Mouse (Mus musculus): ENCODE results near the gene Mettl14. TPM values are rescaled to one million over a fixed set of nuclear protein-coding genes. Genes with fewer than 3 reads are reported as not detected.

The Mettl14 gene
- polyA plus RNA-seq, 1 experiment = 8.5 TPM

- no peak for DNase-seq
- no peak overlapping the region for H3K4me3 ChIP-seq (ENCODE audit: control insufficient read depth, insufficient read depth, low read length)
- H3K36me3 ChIP-seq (ENCODE audit: control insufficient read depth, insufficient read depth, low read length) = no peaks in the 10 kb centered on the region
- no peaks in the 10 kb centered on the region for H3K4me1 ChIP-seq (replicated peaks; ENCODE audit: control insufficient read depth, insufficient read depth, low read length)
- H3K27me3 ChIP-seq (ENCODE audit: control insufficient read depth, insufficient read depth, low read length) = no peaks in the 10 kb centered on the region
- TF ChIP-seq CTCF (IDR thresholded peaks at IDR 0.05; ENCODE audit: borderline replicate concordance, control insufficient read depth, extremely low read depth, insufficient read depth, low read length, poor library complexity) (no peak), POLR2A (IDR thresholded peaks at IDR 0.05; ENCODE audit: control insufficient read depth, extremely low read depth, insufficient read depth, low read length, poor library complexity) (no peak)
- WGBS = 48% methylated on average over 12 of the region's 12 CpGs
- H3K27ac ChIP-seq (ENCODE audit: control insufficient read depth, insufficient read depth, low read length) = no peak overlapping the region
Observed at GRCm38 (mm10) chr3:123348080-123348802, 37.7 kb downstream of the Mettl14 start.

- Histone ChIP-seq H3K4me3 (ENCODE audit: control insufficient read depth, insufficient read depth, low read length) (no peak overlapping the region), H3K27me3 (ENCODE audit: control insufficient read depth, insufficient read depth, low read length) (no peaks in the 10 kb centered on the region), H3K27ac (ENCODE audit: control insufficient read depth, insufficient read depth, low read length) (no peak overlapping the region), H3K36me3 (ENCODE audit: control insufficient read depth, insufficient read depth, low read length) (no peaks in the 10 kb centered on the region), H3K4me1 (replicated peaks; ENCODE audit: control insufficient read depth, insufficient read depth, low read length) (no peaks in the 10 kb centered on the region)
- no peak for DNase-seq
- TF ChIP-seq CTCF (IDR thresholded peaks at IDR 0.05; ENCODE audit: borderline replicate concordance, control insufficient read depth, extremely low read depth, insufficient read depth, low read length, poor library complexity) (no peak), POLR2A (IDR thresholded peaks at IDR 0.05; ENCODE audit: control insufficient read depth, extremely low read depth, insufficient read depth, low read length, poor library complexity) (no peak)
- 90% methylated on average over 6 of the region's 6 CpGs for WGBS
Observed at GRCm38 (mm10) chr3:123343690-123344089, 42.2 kb downstream of the Mettl14 start.

GRCm38 (mm10) chr3:123341049-123341448 lies 44.9 kb downstream of the Mettl14 start:
- no peak for DNase-seq
- no peaks in the 10 kb centered on the region for H3K27me3 ChIP-seq (ENCODE audit: control insufficient read depth, insufficient read depth, low read length)
- WGBS = 92% methylated on average over 2 of the region's 2 CpGs
- H3K4me3 ChIP-seq (ENCODE audit: control insufficient read depth, insufficient read depth, low read length) = no peak overlapping the region
- TF ChIP-seq CTCF (IDR thresholded peaks at IDR 0.05; ENCODE audit: borderline replicate concordance, control insufficient read depth, extremely low read depth, insufficient read depth, low read length, poor library complexity) = no peak
- no peak for TF ChIP-seq POLR2A (IDR thresholded peaks at IDR 0.05; ENCODE audit: control insufficient read depth, extremely low read depth, insufficient read depth, low read length, poor library complexity)
- H3K4me1 ChIP-seq (replicated peaks; ENCODE audit: control insufficient read depth, insufficient read depth, low read length) = no peaks in the 10 kb centered on the region
- no peak overlapping the region for H3K27ac ChIP-seq (ENCODE audit: control insufficient read depth, insufficient read depth, low read length)
- H3K36me3 ChIP-seq (ENCODE audit: control insufficient read depth, insufficient read depth, low read length) = no peaks in the 10 kb centered on the region

GRCm38 (mm10) chr3:123338666-123339195 lies 47.2 kb downstream of the Mettl14 start:
- 86% methylated on average over 12 of the region's 12 CpGs for WGBS
- H3K27me3 ChIP-seq (ENCODE audit: control insufficient read depth, insufficient read depth, low read length) = no peaks in the 10 kb centered on the region
- no peaks in the 10 kb centered on the region; the same call in 1 of the 2 replicates for H3K4me1 ChIP-seq (replicated peaks; ENCODE audit: control insufficient read depth, insufficient read depth, low read length)
- H3K4me3 ChIP-seq (ENCODE audit: control insufficient read depth, insufficient read depth, low read length) = no peak overlapping the region
- H3K36me3 ChIP-seq (ENCODE audit: control insufficient read depth, insufficient read depth, low read length) = no peaks in the 10 kb centered on the region
- DNase-seq = no peak
- no peak overlapping the region for H3K27ac ChIP-seq (ENCODE audit: control insufficient read depth, insufficient read depth, low read length)
- no peak for TF ChIP-seq POLR2A (IDR thresholded peaks at IDR 0.05; ENCODE audit: control insufficient read depth, extremely low read depth, insufficient read depth, low read length, poor library complexity)
- TF ChIP-seq CTCF (IDR thresholded peaks at IDR 0.05; ENCODE audit: borderline replicate concordance, control insufficient read depth, extremely low read depth, insufficient read depth, low read length, poor library complexity) = no peak

GRCm38 (mm10) chr3:123337853-123338252 lies 48.1 kb downstream of the Mettl14 start:
- Histone ChIP-seq H3K4me3 (ENCODE audit: control insufficient read depth, insufficient read depth, low read length) (no peak overlapping the region), H3K27me3 (ENCODE audit: control insufficient read depth, insufficient read depth, low read length) (no peaks in the 10 kb centered on the region), H3K4me1 (replicated peaks; ENCODE audit: control insufficient read depth, insufficient read depth, low read length) (no peaks in the 10 kb centered on the region; the same call in 1 of the 2 replicates), H3K27ac (ENCODE audit: control insufficient read depth, insufficient read depth, low read length) (no peak overlapping the region), H3K36me3 (ENCODE audit: control insufficient read depth, insufficient read depth, low read length) (no peaks in the 10 kb centered on the region)
- TF ChIP-seq CTCF (IDR thresholded peaks at IDR 0.05; ENCODE audit: borderline replicate concordance, control insufficient read depth, extremely low read depth, insufficient read depth, low read length, poor library complexity) = no peak
- TF ChIP-seq POLR2A (IDR thresholded peaks at IDR 0.05; ENCODE audit: control insufficient read depth, extremely low read depth, insufficient read depth, low read length, poor library complexity) = no peak
- no peak for DNase-seq
- WGBS = 90% methylated on average over 6 of the region's 6 CpGs

- Histone ChIP-seq H3K36me3 (ENCODE audit: control insufficient read depth, insufficient read depth, low read length) (no peaks in the 10 kb centered on the region), H3K4me3 (ENCODE audit: control insufficient read depth, insufficient read depth, low read length) (no peak overlapping the region), H3K4me1 (replicated peaks; ENCODE audit: control insufficient read depth, insufficient read depth, low read length) (peaks cover 2% of the 10 kb centered on the region; the same call in 1 of the 2 replicates), H3K27me3 (ENCODE audit: control insufficient read depth, insufficient read depth, low read length) (no peaks in the 10 kb centered on the region), H3K27ac (ENCODE audit: control insufficient read depth, insufficient read depth, low read length) (no peak overlapping the region)
- TF ChIP-seq POLR2A (IDR thresholded peaks at IDR 0.05; ENCODE audit: control insufficient read depth, extremely low read depth, insufficient read depth, low read length, poor library complexity) (no peak), CTCF (IDR thresholded peaks at IDR 0.05; ENCODE audit: borderline replicate concordance, control insufficient read depth, extremely low read depth, insufficient read depth, low read length, poor library complexity) (no peak)
- DNase-seq = no peak
- WGBS = 80% methylated on average over 5 of the region's 5 CpGs
Observed at GRCm38 (mm10) chr3:123336951-123337350, 49.0 kb downstream of the Mettl14 start.
